Mouse (Mus musculus) midbrain, embryonic 14.5 days (tissue): ENCODE measurements around the gene Gm17783. TPM values are rescaled to one million over a fixed set of nuclear protein-coding genes. Genes with fewer than 3 reads are reported as not detected.
A peak's percentile ranks its signal among the peaks of the same experiment; 100 is the strongest.
"Not testable (repeated sequence)": the region's sequence is repeated elsewhere in the genome, so short reads cannot be mapped to it uniquely, and the experiment has no call there.

Experiments
- ATAC-seq: fragments of 200-750 bp; cut with Nextera tagmentation; 2 replicates; pipeline ENCODE4 v1.8.0; 2017; ENCODE audit warnings: moderate number of reproducible peaks, moderate library complexity; ENCODE audit not compliant: low FRiP score, low TSS enrichment
- DNase-seq: peaks from one replicate; pipeline ENCODE4 v3.0.0-alpha.2; 2015
- H3K27ac ChIP-seq: fragments of 300-500 bp; sonication (generic); replicated peaks from 2 replicates; pipeline ENCODE4 v1.5.1; 2014; ENCODE audit warnings: mild to moderate bottlenecking, low read depth, low read length, moderate library complexity
- H3K27me3 ChIP-seq: fragments of 300-500 bp; sonication (generic); 2 replicates; pipeline ENCODE4 v1.6.1; 2014; ENCODE audit warnings: low read length, control low read depth, mixed read lengths; ENCODE audit not compliant: control insufficient read depth, insufficient read depth
- H3K36me3 ChIP-seq: fragments of 300-500 bp; sonication (generic); 2 replicates; pipeline ENCODE4 v1.6.1; 2014; ENCODE audit warnings: low read length, control low read depth; ENCODE audit not compliant: control insufficient read depth, insufficient read depth
- H3K4me1 ChIP-seq: fragments of 300-500 bp; sonication (generic); 2 replicates; pipeline ENCODE4 v1.6.1; 2014; ENCODE audit warnings: mild to moderate bottlenecking, antibody characterized with exemption, low read length, control low read depth; ENCODE audit not compliant: control insufficient read depth, insufficient read depth
- H3K4me2 ChIP-seq: fragments of 300-500 bp; sonication (generic); 2 replicates; pipeline ENCODE4 v1.6.1; 2014; ENCODE audit warnings: mild to moderate bottlenecking, low read length, moderate library complexity
- H3K4me3 ChIP-seq: fragments of 300-500 bp; sonication (generic); replicated peaks from 2 replicates; pipeline ENCODE4 v1.5.1; 2014; ENCODE audit warnings: low read depth, low read length
- H3K9ac ChIP-seq: fragments of 300-500 bp; sonication (generic); replicated peaks from 2 replicates; pipeline ENCODE4 v1.6.1; 2014; ENCODE audit warnings: mild to moderate bottlenecking, low read length, moderate library complexity
- H3K9me3 ChIP-seq: fragments of 300-500 bp; sonication (generic); 2 replicates; pipeline ENCODE4 v1.6.1; 2016; ENCODE audit warnings: low read length, control low read depth, mixed read lengths; ENCODE audit not compliant: control insufficient read depth
- WGBS: fragments of 180-500 bp; shearing (Covaris S2); extraction: QIAGEN DNeasy Blood & Tissue Kit; methylation state at CpG from one replicate; pipeline ENCODE4 v1.1.7; 2014; 5-methylcytosine and 5-hydroxymethylcytosine counted together
- polyA plus RNA-seq: library from polyadenylated mRNA; unstranded; fragments of >200 nt; fragmentation: Nextera tagmentation; extraction: Ambion mirVana; gene quantifications from 2 replicates; pipeline ENCODE4 v1.2.1, GENCODE M21; 2014

Gm17783 gene
- polyA plus RNA-seq, 1 experiment from 2014 or later: not detected

GRCm38 (mm10) chr16:45535009-45535408 is 3.2 kb upstream of the Gm17783 start, which contains the start of gene Slc9c1:
Gene Slc9c1, plus strand, starts transcription at chr16:45535309.
- ATAC-seq: no peak
- no peaks in the 10 kb centered on the region for H3K9me3 ChIP-seq
- DNase-seq: no peak
- no peaks in the 10 kb centered on the region for H3K36me3 ChIP-seq
- H3K27me3 ChIP-seq: no peaks in the 10 kb centered on the region
- WGBS: 95% methylated on average over 5 of the region's 5 CpGs
- no peak within 1 kb of the TSS for H3K4me2 ChIP-seq
- no peak within 1 kb of the TSS for H3K4me3 ChIP-seq
- H3K4me1 ChIP-seq: no peaks in the 10 kb centered on the region
- no peak within 1 kb of the TSS for H3K27ac ChIP-seq
- H3K9ac ChIP-seq: no peak within 1 kb of the TSS

DNA sequence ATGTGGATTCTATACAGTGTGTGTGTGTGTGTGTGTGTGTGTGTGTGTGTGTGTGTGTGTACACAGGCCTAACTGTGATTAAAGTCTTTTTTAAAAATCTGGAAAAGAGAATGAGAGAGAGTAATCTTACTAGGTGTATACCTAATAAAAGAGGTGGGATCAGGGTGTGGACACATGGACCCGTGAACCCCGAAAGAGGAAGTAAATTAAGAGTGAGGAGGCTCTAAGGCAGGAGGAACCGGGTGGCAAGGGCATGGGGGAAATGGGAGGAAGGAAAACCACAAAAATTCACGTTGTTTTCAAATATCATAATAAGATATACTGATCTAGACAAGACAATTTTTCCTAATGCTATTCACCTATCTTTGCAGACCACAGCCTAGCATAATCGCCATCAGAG is 6.3 kb downstream of the Gm17783 start:
- WGBS: 89% methylated on average over 5 of the region's 5 CpGs
- no peaks in the 10 kb centered on the region for H3K9me3 ChIP-seq
- no peak for ATAC-seq

DNA sequence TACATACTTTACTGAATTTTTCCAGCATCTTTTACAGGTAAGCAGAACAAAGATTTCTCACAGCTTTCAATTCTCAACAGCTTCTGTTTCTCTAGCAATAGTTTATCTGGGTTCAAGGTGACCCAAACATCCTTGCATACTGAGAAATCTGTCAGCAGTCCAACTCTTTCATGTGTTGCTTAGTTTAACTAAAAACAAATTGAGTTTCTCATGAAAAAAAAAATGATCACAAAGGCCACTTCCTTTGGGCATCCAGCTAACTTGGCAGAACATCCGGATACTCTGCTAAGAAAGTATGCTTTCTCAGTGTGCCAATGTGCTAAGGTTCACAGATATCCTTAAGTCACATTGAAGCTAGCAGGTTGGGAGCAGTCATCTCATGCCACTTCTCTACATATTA is 36.5 kb downstream of the Gm17783 start:
- Histone ChIP-seq H3K9me3 (no peaks in the 10 kb centered on the region), H3K4me1 (no peaks in the 10 kb centered on the region), H3K27ac (no peak overlapping the region), H3K36me3 (no peaks in the 10 kb centered on the region), H3K9ac (no peak overlapping the region), H3K27me3 (no peaks in the 10 kb centered on the region), H3K4me2 (no peak overlapping the region), H3K4me3 (no peak overlapping the region)
- ATAC-seq (no peak), DNase-seq (no peak)
- WGBS: 86% methylated on average over 1 of the region's 1 CpGs

More for the DNA sequence above, 6.3 kb downstream of the Gm17783 start:
- H3K36me3 ChIP-seq: no peaks in the 10 kb centered on the region
- H3K4me2 ChIP-seq: no peak overlapping the region
- H3K9ac ChIP-seq: no peak overlapping the region
- H3K27ac ChIP-seq: no peak overlapping the region
- no peaks in the 10 kb centered on the region for H3K4me1 ChIP-seq
- H3K27me3 ChIP-seq: no peaks in the 10 kb centered on the region
- H3K4me3 ChIP-seq: no peak overlapping the region
- no peak for DNase-seq

- no peaks in the 10 kb centered on the region for H3K27me3 ChIP-seq
- no peaks in the 10 kb centered on the region for H3K9me3 ChIP-seq
- DNase-seq (no peak), ATAC-seq (no peak)
- no peak within 1 kb of the TSS for H3K4me3 ChIP-seq
- H3K9ac ChIP-seq: no peak within 1 kb of the TSS
- WGBS: 81% methylated on average over 5 of the region's 5 CpGs
- H3K4me2 ChIP-seq: no peak within 1 kb of the TSS
- no peaks in the 10 kb centered on the region for H3K36me3 ChIP-seq
- H3K27ac ChIP-seq: no peak within 1 kb of the TSS
- no peaks in the 10 kb centered on the region for H3K4me1 ChIP-seq
Observed at GRCm38 (mm10) chr16:45492927-45493326, 38.9 kb downstream of the Gm17783 start, which contains the start of gene Gm609. Gene Gm609, minus strand, starts transcription at chr16:45492969.

- no peak overlapping the region for H3K27ac ChIP-seq
- no peaks in the 10 kb centered on the region for H3K36me3 ChIP-seq
- no peak overlapping the region for H3K4me2 ChIP-seq
- ATAC-seq: no peak
- no peak overlapping the region for H3K4me3 ChIP-seq
- no peak overlapping the region for H3K9ac ChIP-seq
- no peaks in the 10 kb centered on the region for H3K27me3 ChIP-seq
- no peaks in the 10 kb centered on the region for H3K4me1 ChIP-seq
- H3K9me3 ChIP-seq: no peaks in the 10 kb centered on the region
- DNase-seq: peak; percentile 2
Observed at GRCm38 (mm10) chr16:45476991-45477390, 54.9 kb downstream of the Gm17783 start.

DNA sequence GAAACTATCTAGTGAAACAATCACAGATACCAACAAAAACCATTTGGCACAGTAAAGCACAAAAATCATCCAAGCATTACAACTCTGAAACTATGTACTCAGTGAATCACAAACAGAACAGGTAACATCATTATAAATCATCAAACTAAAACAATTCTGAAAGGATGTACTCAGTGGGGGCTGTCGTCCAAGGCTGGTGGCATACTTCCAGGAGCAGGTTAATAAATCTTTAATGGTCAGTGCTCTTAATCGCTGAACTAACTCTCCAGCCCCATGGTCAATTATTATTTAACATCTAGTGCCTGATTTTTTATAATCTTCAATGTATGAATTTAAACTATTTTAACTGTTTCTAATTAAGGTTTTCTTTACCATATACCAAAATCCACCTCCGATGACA is 60.0 kb downstream of the Gm17783 start:
- H3K36me3 ChIP-seq, ATAC-seq, H3K9ac ChIP-seq, H3K4me1 ChIP-seq, H3K4me2 ChIP-seq, H3K4me3 ChIP-seq, H3K9me3 ChIP-seq, H3K27me3 ChIP-seq, H3K27ac ChIP-seq, DNase-seq: not testable (repeated sequence)
- 80% methylated on average over 3 of the region's 3 CpGs for WGBS

Other genes starting within 250 kb of the Gm17783 start
- 299 and 365 TPM in 2 replicates for gene Cd200, start 123.0 kb downstream of the Gm17783 start, polyA plus RNA-seq
- gene Gm609, start 39.1 kb downstream of the Gm17783 start, polyA plus RNA-seq: not detected in 2 replicates
- not detected in 2 replicates for gene Slc9c1, start 3.3 kb upstream of the Gm17783 start, polyA plus RNA-seq
- not detected in 2 replicates for gene Gcsam, start 78.3 kb upstream of the Gm17783 start, polyA plus RNA-seq
- 0.09 TPM in 1 of 2 replicates, not detected in the other for gene BC016579, start 122.0 kb upstream of the Gm17783 start, polyA plus RNA-seq
- gene Tmprss7, start 161.6 kb upstream of the Gm17783 start, polyA plus RNA-seq: 0.29 and 0.32 TPM in 2 replicates
- gene Tagln3, start 192.6 kb upstream of the Gm17783 start, polyA plus RNA-seq: 444 and 478 TPM in 2 replicates
- gene Abhd10, start 210.9 kb upstream of the Gm17783 start, polyA plus RNA-seq: 43.8 and 44.6 TPM in 2 replicates